Mouse (Mus musculus) erythroid progenitor cell, adult 5-6 weeks (primary cell): ENCODE results near the gene Myo7a. TPM values are rescaled to one million over a fixed set of nuclear protein-coding genes. Genes with fewer than 3 reads are reported as not detected.

Source experiments
- ATAC-seq: replicated peaks from 2 replicates; pipeline ENCODE4 v1.8.0; 2016; ENCODE audit warnings: moderate number of reproducible peaks, mild to moderate bottlenecking, moderate TSS enrichment, inconsistent platforms; ENCODE audit not compliant: poor library complexity, low FRiP score, severe bottlenecking
- total RNA-seq, 2 experiments: library from RNA; stranded (forward) in 1 of 2; stranded (reverse) in 1 of 2; fragments of 150-400 nt in 1 of 2; fragments of 186-747, 209-891 nt in 1 of 2; gene quantifications; 2 replicates each; pipeline versions ENCODE4 v1.2.3 to v1.2.4; 2015 to 2017; ENCODE audit warnings: low replicate concordance in 2 of 2

Myo7a gene
- 3.4 and 5.4 TPM in 2 replicates for total RNA-seq (2015; ENCODE audit: low replicate concordance)
- total RNA-seq (2017; ENCODE audit: low replicate concordance) = 5.1 and 5.8 TPM in 2 replicates

GRCm38 (mm10) chr7:98119179-98119960, at the start of gene Myo7a:
Gene Myo7a, minus strand, starts transcription at chr7:98119524.
- no peak for ATAC-seq

GRCm38 (mm10) chr7:98164999-98165528, 45.7 kb upstream of the Myo7a start:
- peak; percentile 79 for ATAC-seq

GRCm38 (mm10) chr7:98164382-98164998, 45.2 kb upstream of the Myo7a start:
- ATAC-seq = no peak

GRCm38 (mm10) chr7:98163700-98164099, 44.4 kb upstream of the Myo7a start:
- ATAC-seq = no peak

GRCm38 (mm10) chr7:98162239-98162638, 42.9 kb upstream of the Myo7a start:
- no peak for ATAC-seq

GRCm38 (mm10) chr7:98160041-98160740, 40.9 kb upstream of the Myo7a start:
- ATAC-seq = no peak

GRCm38 (mm10) chr7:98158481-98158880, 39.2 kb upstream of the Myo7a start:
- peak; percentile 44; the same call in 1 of the 2 replicates for ATAC-seq

GRCm38 (mm10) chr7:98157636-98158332, 38.5 kb upstream of the Myo7a start:
- ATAC-seq = no peak

- ATAC-seq = no peak
Observed at GRCm38 (mm10) chr7:98156280-98156665, 36.9 kb upstream of the Myo7a start.

GRCm38 (mm10) chr7:98155546-98156279, 36.4 kb upstream of the Myo7a start:
- peak; percentile 50; the same call in 1 of the 2 replicates for ATAC-seq

- no peak for ATAC-seq
Observed at GRCm38 (mm10) chr7:98153892-98154291, 34.6 kb upstream of the Myo7a start.

GRCm38 (mm10) chr7:98153345-98153744, 34.0 kb upstream of the Myo7a start:
- ATAC-seq = no peak

GRCm38 (mm10) chr7:98152400-98152799, 33.1 kb upstream of the Myo7a start:
- no peak for ATAC-seq

GRCm38 (mm10) chr7:98150525-98150924, 31.2 kb upstream of the Myo7a start:
- no peak for ATAC-seq

- no peak for ATAC-seq
Observed at GRCm38 (mm10) chr7:98149802-98150201, 30.5 kb upstream of the Myo7a start.

GRCm38 (mm10) chr7:98148721-98149407, 29.5 kb upstream of the Myo7a start:
- ATAC-seq = no peak

- ATAC-seq = no peak
Observed at GRCm38 (mm10) chr7:98147766-98148165, 28.4 kb upstream of the Myo7a start.

- ATAC-seq = no peak
Observed at GRCm38 (mm10) chr7:98146447-98146845, 27.1 kb upstream of the Myo7a start.
